Mouse (Mus musculus): ENCODE results near the gene Taar8c. TPM values are rescaled to one million over a fixed set of nuclear protein-coding genes. Genes with fewer than 3 reads are reported as not detected.
"Not testable (repeated sequence)": the region's sequence is repeated elsewhere in the genome, so short reads cannot be mapped to it uniquely, and the experiment has no call there.

Gene Taar8c
- polyA plus RNA-seq, 1 experiment from 2014 or later: not detected

- Histone ChIP-seq H3K9ac (replicated peaks; ENCODE audit: low read depth) (no peak overlapping the region), H3K9me3 (ENCODE audit: low read length) (no peaks in the 10 kb centered on the region), H3K27ac (ENCODE audit: low read length) (no peak overlapping the region), H3K36me3 (ENCODE audit: insufficient read depth, low read length) (no peaks in the 10 kb centered on the region), H3K4me2 (replicated peaks; ENCODE audit: low read depth, low read length) (no peak overlapping the region), H3K4me3 (ENCODE audit: low read depth, low read length) (no peak overlapping the region), H3K4me1 (ENCODE audit: insufficient read depth, low read depth, low read length) (no peaks in the 10 kb centered on the region), H3K27me3 (replicated peaks; ENCODE audit: insufficient read depth, low read length) (no peaks in the 10 kb centered on the region)
- no peak for DNase-seq (ENCODE audit: low spot score)
- no peak for TF ChIP-seq CTCF (IDR thresholded peaks at IDR 0.05)
- TF ChIP-seq EP300 (IDR thresholded peaks at IDR 0.05): no peak
- 61% methylated on average over 5 of the region's 5 CpGs for WGBS
- no peak for ATAC-seq
These were observed 6.0 kb upstream of the Taar8c start for GRCm38 (mm10) chr10:24107747-24108146.

GRCm38 (mm10) chr10:24103299-24103698 is 1.6 kb upstream of the Taar8c start:
- H3K9me3 ChIP-seq (ENCODE audit: low read length); H3K4me1 ChIP-seq (ENCODE audit: insufficient read depth, low read depth, low read length); H3K9ac ChIP-seq (replicated peaks; ENCODE audit: low read depth); ATAC-seq; H3K36me3 ChIP-seq (ENCODE audit: insufficient read depth, low read length); H3K27me3 ChIP-seq (replicated peaks; ENCODE audit: insufficient read depth, low read length); H3K27ac ChIP-seq (ENCODE audit: low read length); H3K4me2 ChIP-seq (replicated peaks; ENCODE audit: low read depth, low read length); DNase-seq (ENCODE audit: low spot score); H3K4me3 ChIP-seq (ENCODE audit: low read depth, low read length): not testable (repeated sequence)
- 0% methylated on average over 1 of the region's 1 CpGs for WGBS

- not testable (repeated sequence) for H3K4me2 ChIP-seq (replicated peaks; ENCODE audit: low read depth, low read length); H3K9ac ChIP-seq (replicated peaks; ENCODE audit: low read depth); H3K4me1 ChIP-seq (ENCODE audit: insufficient read depth, low read depth, low read length); H3K27ac ChIP-seq (ENCODE audit: low read length); DNase-seq (ENCODE audit: low spot score); H3K9me3 ChIP-seq (ENCODE audit: low read length); H3K27me3 ChIP-seq (replicated peaks; ENCODE audit: insufficient read depth, low read length); ATAC-seq; H3K4me3 ChIP-seq (ENCODE audit: low read depth, low read length); H3K36me3 ChIP-seq (ENCODE audit: insufficient read depth, low read length)
- 23% methylated on average over 2 of the region's 2 CpGs for WGBS
These were observed 4.7 kb downstream of the Taar8c start for GRCm38 (mm10) chr10:24097010-24097409.

GRCm38 (mm10) chr10:24092194-24092593 is 9.5 kb downstream of the Taar8c start, which contains the start of gene Taar8b:
Gene Taar8b (minus strand): TSS chr10:24092294.
- H3K9ac ChIP-seq (replicated peaks; ENCODE audit: low read depth): no peak within 1 kb of the TSS
- no peaks in the 10 kb centered on the region for H3K9me3 ChIP-seq (ENCODE audit: low read length)
- no peaks in the 10 kb centered on the region for H3K36me3 ChIP-seq (ENCODE audit: insufficient read depth, low read length)
- H3K4me2 ChIP-seq (replicated peaks; ENCODE audit: low read depth, low read length): no peak within 1 kb of the TSS
- H3K4me3 ChIP-seq (ENCODE audit: low read depth, low read length): no peak within 1 kb of the TSS
- no peaks in the 10 kb centered on the region for H3K27me3 ChIP-seq (replicated peaks; ENCODE audit: insufficient read depth, low read length)
- TF ChIP-seq CTCF (IDR thresholded peaks at IDR 0.05) (no peak), EP300 (IDR thresholded peaks at IDR 0.05) (no peak)
- no peak within 1 kb of the TSS for H3K27ac ChIP-seq (ENCODE audit: low read length)
- WGBS: 58% methylated on average over 2 of the region's 2 CpGs
- no peak for ATAC-seq
- H3K4me1 ChIP-seq (ENCODE audit: insufficient read depth, low read depth, low read length): no peaks in the 10 kb centered on the region
- DNase-seq (ENCODE audit: low spot score): no peak

- H3K27me3 ChIP-seq (replicated peaks; ENCODE audit: insufficient read depth, low read length): no peaks in the 10 kb centered on the region
- no peaks in the 10 kb centered on the region for H3K4me1 ChIP-seq (ENCODE audit: insufficient read depth, low read depth, low read length)
- no peak overlapping the region for H3K4me3 ChIP-seq (ENCODE audit: low read depth, low read length)
- TF ChIP-seq CTCF (IDR thresholded peaks at IDR 0.05) (no peak), EP300 (IDR thresholded peaks at IDR 0.05) (no peak)
- no peak overlapping the region for H3K9ac ChIP-seq (replicated peaks; ENCODE audit: low read depth)
- ATAC-seq (no peak), DNase-seq (ENCODE audit: low spot score) (no peak)
- no peak overlapping the region for H3K4me2 ChIP-seq (replicated peaks; ENCODE audit: low read depth, low read length)
- H3K9me3 ChIP-seq (ENCODE audit: low read length): no peaks in the 10 kb centered on the region
- no peak overlapping the region for H3K27ac ChIP-seq (ENCODE audit: low read length)
- H3K36me3 ChIP-seq (ENCODE audit: insufficient read depth, low read length): no peaks in the 10 kb centered on the region
- 80% methylated on average over 2 of the region's 2 CpGs for WGBS
These were observed 14.5 kb downstream of the Taar8c start for GRCm38 (mm10) chr10:24087168-24087567.

GRCm38 (mm10) chr10:24086555-24086954 is 15.2 kb downstream of the Taar8c start:
- no peak for ATAC-seq
- peak; percentile 9 for DNase-seq (ENCODE audit: low spot score)
- H3K27ac ChIP-seq (ENCODE audit: low read length): no peak overlapping the region
- H3K4me1 ChIP-seq (ENCODE audit: insufficient read depth, low read depth, low read length): no peaks in the 10 kb centered on the region
- no peak overlapping the region for H3K4me3 ChIP-seq (ENCODE audit: low read depth, low read length)
- no peaks in the 10 kb centered on the region for H3K36me3 ChIP-seq (ENCODE audit: insufficient read depth, low read length)
- no peak overlapping the region for H3K4me2 ChIP-seq (replicated peaks; ENCODE audit: low read depth, low read length)
- H3K27me3 ChIP-seq (replicated peaks; ENCODE audit: insufficient read depth, low read length): no peaks in the 10 kb centered on the region
- TF ChIP-seq EP300 (IDR thresholded peaks at IDR 0.05): no peak
- TF ChIP-seq CTCF (IDR thresholded peaks at IDR 0.05): no peak
- no peak overlapping the region for H3K9ac ChIP-seq (replicated peaks; ENCODE audit: low read depth)
- WGBS: 46% methylated on average over 5 of the region's 5 CpGs
- H3K9me3 ChIP-seq (ENCODE audit: low read length): no peaks in the 10 kb centered on the region

GRCm38 (mm10) chr10:24085936-24086335 is 15.8 kb downstream of the Taar8c start:
- no peak for ATAC-seq
- WGBS: 61% methylated on average over 5 of the region's 5 CpGs
- H3K9me3 ChIP-seq (ENCODE audit: low read length): no peaks in the 10 kb centered on the region

More at GRCm38 (mm10) chr10:24085936-24086335, 15.8 kb downstream of the Taar8c start:
- DNase-seq (ENCODE audit: low spot score): no peak
- no peak for TF ChIP-seq CTCF (IDR thresholded peaks at IDR 0.05)
- no peak for TF ChIP-seq EP300 (IDR thresholded peaks at IDR 0.05)
- H3K27ac ChIP-seq (ENCODE audit: low read length): no peak overlapping the region
- H3K27me3 ChIP-seq (replicated peaks; ENCODE audit: insufficient read depth, low read length): no peaks in the 10 kb centered on the region
- no peak overlapping the region for H3K9ac ChIP-seq (replicated peaks; ENCODE audit: low read depth)
- no peaks in the 10 kb centered on the region for H3K4me1 ChIP-seq (ENCODE audit: insufficient read depth, low read depth, low read length)
- H3K4me3 ChIP-seq (ENCODE audit: low read depth, low read length): no peak overlapping the region
- H3K36me3 ChIP-seq (ENCODE audit: insufficient read depth, low read length): no peaks in the 10 kb centered on the region
- H3K4me2 ChIP-seq (replicated peaks; ENCODE audit: low read depth, low read length): no peak overlapping the region

All from lung, postnatal 0 days (tissue).